Comparison of ENCODE assay signal across 21 mouse cellular contexts in genomic region chr16:95802641-95803040, GRCm38 (mm10).
DNase-seq lines count a peak whose midpoint lies in the region; ATAC-seq and TF ChIP-seq lines count a peak whose summit lies in the region.
"Had no signal": no experiment of that assay in that cellular context is flagged by ENCODE, and none has a peak within 500 bp of the region (broad histone marks: within the 10 kb centered on the region; RNA-seq: fewer than 3 reads in every experiment).

No protein-coding gene starts in this region.

- DNase-seq in frontal cortex, postnatal 14 days (ENCODE audit: low spot score in 2 of 2) = no peak
- no peak for DNase-seq in left cerebral cortex, adult 2 months (ENCODE audit: extremely low spot score in 1 of 2, low spot score in 2 of 2)
- DNase-seq in left cerebral cortex, adult 11 months (ENCODE audit: low spot score) = no peak
- peak; percentile 56 for DNase-seq in brain, adult 2 months (ENCODE audit: low read depth, low spot score)
- peak; percentile 45 for DNase-seq in telencephalon, adult 2 months (ENCODE audit: low read depth, low spot score)
- DNase-seq in gastrocnemius, adult 2 months = no peak
- DNase-seq: adrenal gland, adult 8-10 months; adrenal gland, postnatal 36 days; B cell, adult 2 months; cerebellum, adult 11 months; forebrain, postnatal 0 days; gastrocnemius, postnatal 10 days; heart, adult 18-20 months; heart, postnatal 10 days; heart, postnatal 4 days had no signal

- H3K27ac ChIP-seq in left cerebral cortex, adult 2 months = peak overlapping the region; percentile 86
- no peak overlapping the region for H3K27ac ChIP-seq in gastrocnemius, adult 2 months
- H3K27ac ChIP-seq: embryonic facial prominence, embryonic 13.5 days; forebrain, embryonic 13.5 days; heart, embryonic 10.5 days had no signal

- intact Hi-C loops in left cerebral cortex, adult 2 months (cut with DNase I) = loop anchor here (2.0 kb wide), 1 partner anchor 34 kb away; no protein-coding TSS in a partner anchor
- intact Hi-C loops in gastrocnemius, adult 2 months (cut with DNase I) = no loop called here

- TF ChIP-seq CTCF in left cerebral cortex, adult 2 months (IDR thresholded peaks at IDR 0.05) = no peak
- no peak for TF ChIP-seq CTCF in gastrocnemius, adult 2 months (IDR thresholded peaks at IDR 0.05)

- ATAC-seq in frontal cortex, adult (ENCODE audit: low TSS enrichment) = peak; percentile 81
- ATAC-seq: CD4-positive, CD25-positive, alpha-beta regulatory T cell, adult 4 months; forebrain, embryonic 13.5 days; forebrain, postnatal 0 days; inflammation-experienced regulatory T-cells, adult 6 months had no signal

- no peak overlapping the region for H3K4me3 ChIP-seq in left cerebral cortex, adult 2 months
- H3K4me3 ChIP-seq in gastrocnemius, adult 2 months = no peak overlapping the region
- H3K4me3 ChIP-seq: embryonic facial prominence, embryonic 13.5 days; forebrain, embryonic 13.5 days; heart, embryonic 10.5 days had no signal

Comparison
In these comparisons a context has a peak if more than half of its experiments do, and no peak if none do; other contexts are left out.
1. DNase-seq: peak in brain, adult 2 months (single experiment) and telencephalon, adult 2 months (single experiment); none in frontal cortex, postnatal 14 days (0 of 2), left cerebral cortex, adult 2 months (0 of 2), left cerebral cortex, adult 11 months (single experiment) and gastrocnemius, adult 2 months (single experiment).